Mouse (Mus musculus) spleen, postnatal 4 days (tissue): Measurements from ENCODE around the gene Akr1b3.
"Not testable (repeated sequence)": the region's sequence is repeated elsewhere in the genome, so short reads cannot be mapped to it uniquely, and the experiment has no call there.

Experiments
- DNase-seq, 2 experiments: peaks; one replicate each; pipeline ENCODE4 v3.0.0; 2022; ENCODE audit warnings: low spot score in 2 of 2

The Akr1b3 gene

GRCm38 (mm10) chr6:34316854-34317771 is at the start of gene Akr1b3:
Gene Akr1b3 (minus strand): TSS chr6:34317478.
- DNase-seq, result peak; percentile 77 to 85

DNA sequence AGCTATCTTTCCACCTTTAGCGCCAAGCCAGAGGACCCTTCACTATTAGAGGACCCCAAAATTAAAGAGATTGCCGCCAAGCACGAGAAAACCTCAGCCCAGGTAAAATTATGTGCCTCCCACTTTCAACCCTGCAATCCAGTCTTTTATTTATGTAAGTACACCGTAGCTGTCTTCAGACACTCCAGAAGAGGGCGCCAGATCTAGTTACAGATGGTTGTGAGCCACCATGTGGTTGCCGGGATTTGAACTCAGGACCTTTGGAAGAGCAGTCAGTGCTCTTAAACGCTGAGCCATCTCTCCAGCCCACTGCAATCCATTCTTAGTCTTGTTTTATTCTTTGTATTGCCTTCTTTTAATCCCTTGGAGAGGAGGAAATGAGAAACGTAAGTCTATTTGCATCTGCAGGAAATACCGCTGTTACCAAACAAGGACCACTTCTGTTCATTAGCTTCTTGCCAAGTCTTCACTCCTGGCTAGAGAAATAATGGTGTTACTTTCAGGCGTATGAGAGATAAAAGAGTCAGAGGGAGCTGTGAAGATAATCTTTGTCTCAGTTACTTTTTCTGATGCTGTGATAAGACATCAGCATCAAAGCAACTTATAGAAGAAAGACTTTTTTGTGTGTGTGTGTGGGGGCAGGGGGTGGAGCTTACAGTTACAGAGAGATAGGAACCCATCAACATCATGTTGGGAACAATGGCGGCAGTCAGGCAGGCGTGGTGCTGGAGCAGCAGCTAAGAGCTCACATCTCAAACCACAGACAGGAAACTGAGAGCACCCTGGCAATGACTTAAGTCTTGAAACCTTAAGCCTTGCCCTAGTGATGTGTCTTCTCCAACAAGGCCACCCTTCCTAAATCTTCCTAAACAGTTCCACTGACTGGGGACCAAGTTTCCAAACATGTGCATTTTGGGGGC is 47.2 kb upstream of the Akr1b3 start:
- no peak for DNase-seq

- no peak for DNase-seq
Measured at GRCm38 (mm10) chr6:34355841-34356240, 38.6 kb upstream of the Akr1b3 start.

- DNase-seq, result no peak
Measured at GRCm38 (mm10) chr6:34355349-34355747, 38.1 kb upstream of the Akr1b3 start.

DNA sequence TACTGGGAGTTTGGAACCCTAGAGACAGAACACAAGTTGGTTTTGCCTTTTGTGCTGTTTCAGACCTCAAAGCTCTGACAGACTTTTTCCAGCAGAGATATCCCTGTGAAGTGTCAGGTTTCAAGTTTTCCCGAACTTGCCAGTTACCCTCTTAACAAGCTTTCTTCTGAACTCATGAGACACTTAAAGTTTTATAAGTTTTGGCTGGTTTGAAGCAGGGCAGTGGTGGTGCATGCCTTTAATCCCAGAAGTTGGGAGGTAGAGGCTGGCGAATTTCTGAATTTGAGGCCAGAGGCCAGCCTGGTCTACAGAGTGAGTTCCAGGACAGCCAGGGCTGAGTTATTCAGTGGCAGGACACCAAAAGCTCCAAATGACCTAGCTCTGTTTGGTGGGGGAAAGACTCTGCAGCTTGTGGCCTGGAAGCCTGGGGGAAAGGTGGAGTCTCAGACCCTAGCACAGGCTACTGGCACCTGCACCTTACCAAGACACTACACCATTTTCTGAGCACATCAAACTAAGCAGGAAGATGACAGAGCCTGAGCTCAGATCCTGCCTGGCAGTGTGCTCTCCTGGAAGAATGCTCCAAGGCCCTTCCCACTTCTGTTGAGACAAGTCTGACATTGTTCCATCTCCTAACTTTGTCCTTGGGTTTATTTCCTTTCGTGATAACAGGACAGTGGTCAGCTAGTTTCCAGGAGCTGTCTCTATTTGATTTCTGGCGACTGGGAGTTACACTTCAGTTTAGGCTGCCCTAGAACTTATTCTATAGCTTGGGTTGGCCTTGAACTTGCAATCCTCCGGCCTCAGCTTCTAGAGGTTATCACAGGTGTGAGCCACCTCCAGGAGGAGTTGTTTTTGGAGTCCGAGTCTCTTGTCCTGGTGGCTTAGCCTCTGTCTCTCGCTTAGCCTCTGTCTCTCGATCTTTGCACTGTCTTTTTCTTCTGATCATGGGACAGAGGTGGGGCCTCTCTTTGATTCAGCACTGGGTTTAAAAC is 37.4 kb upstream of the Akr1b3 start:
- DNase-seq, result no peak

- DNase-seq, result no peak
Measured at GRCm38 (mm10) chr6:34353658-34354353, 36.5 kb upstream of the Akr1b3 start, which contains the start of gene Akr1b8. Gene Akr1b8 (plus strand): TSS chr6:34354119.

- no peak for DNase-seq
Measured at GRCm38 (mm10) chr6:34352401-34352800, 35.1 kb upstream of the Akr1b3 start.

- not testable (repeated sequence) for DNase-seq
Measured at GRCm38 (mm10) chr6:34351481-34351880, 34.2 kb upstream of the Akr1b3 start.

DNA sequence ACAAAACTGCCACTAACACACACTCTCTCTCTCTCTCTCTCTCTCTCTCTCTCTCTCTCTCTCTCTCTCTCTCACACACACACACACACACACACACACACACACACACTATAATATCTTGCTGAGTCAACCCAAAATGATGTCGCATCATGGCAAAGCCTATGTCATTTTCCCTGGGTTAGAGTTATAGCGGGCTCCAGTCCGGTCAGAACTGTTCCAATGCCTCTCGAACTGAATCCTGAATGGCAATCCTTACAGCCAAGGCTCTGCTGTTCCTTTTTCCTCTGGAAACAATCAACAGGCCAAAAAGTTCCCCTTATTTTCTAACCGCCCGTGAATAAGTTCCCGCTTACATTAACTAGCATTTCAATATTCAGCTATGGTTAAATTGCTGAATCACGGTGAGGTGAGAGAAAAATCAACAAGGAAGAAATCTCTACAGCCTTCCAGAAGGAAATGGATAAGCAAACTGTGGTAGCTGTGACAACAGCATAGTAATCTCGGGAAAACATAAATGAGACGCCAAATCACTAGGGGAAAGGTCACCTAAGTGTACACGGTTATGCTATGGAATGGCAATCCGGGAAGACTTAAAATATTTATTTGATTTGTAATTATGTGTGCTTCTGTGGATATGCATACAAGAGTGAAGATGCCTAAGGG is 32.9 kb upstream of the Akr1b3 start:
- no peak for DNase-seq

- DNase-seq, result peak; percentile 37 to 77
Measured at GRCm38 (mm10) chr6:34346096-34346898, 29.0 kb upstream of the Akr1b3 start.

DNA sequence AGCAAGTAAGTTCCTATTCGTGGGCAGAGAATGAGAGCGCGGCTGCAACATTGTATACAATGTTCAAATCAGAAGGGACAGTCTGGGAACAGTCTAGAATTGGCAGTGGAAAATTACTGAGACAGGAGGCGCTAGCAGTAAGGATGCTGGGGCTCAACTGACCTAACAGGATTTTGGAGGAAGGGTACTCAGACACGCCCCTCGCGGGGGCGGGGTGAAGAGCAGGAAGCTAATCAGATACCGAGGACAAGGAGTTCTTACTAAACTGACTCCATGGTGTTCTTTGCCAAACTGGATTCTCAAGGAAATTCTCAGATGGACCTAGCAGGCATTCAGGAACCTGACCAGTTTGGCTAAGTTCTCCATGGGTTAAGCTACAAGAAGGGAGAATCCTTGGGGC is 27.7 kb upstream of the Akr1b3 start:
- no peak for DNase-seq

DNA sequence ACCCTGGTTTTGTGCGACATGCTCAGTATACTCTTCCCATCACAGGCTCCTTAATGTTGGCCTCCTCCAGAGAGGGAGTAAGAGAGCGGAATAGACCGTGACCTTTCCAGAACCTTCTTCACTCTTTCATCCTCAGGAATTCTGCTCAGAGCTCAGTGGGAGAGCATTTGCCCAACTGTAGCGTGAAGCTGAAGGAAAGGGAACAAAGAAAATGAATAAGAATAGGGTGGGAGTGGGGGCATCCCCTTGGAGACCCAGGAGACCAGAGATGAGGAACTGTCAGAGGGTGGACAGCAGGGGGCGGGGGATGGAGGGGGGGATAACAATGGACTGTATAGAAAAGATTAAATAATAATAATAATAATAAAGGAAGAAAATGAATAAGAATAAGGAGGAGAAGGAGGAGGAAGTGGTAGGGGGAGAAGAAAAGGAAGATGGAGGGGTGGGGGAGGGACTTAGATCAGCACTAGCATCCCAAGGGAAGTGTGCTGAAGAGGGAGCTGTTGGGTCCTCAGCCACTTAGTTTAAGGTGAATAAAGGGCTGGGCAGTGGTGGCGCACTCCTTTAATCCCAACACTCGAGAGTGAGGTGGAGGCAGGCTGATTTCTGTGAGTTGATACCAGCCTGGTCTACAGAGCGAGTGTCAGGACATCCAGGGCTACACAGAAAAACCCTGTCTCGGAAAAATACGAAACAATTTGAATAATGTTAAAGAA is 27.0 kb upstream of the Akr1b3 start:
- no peak for DNase-seq

DNA sequence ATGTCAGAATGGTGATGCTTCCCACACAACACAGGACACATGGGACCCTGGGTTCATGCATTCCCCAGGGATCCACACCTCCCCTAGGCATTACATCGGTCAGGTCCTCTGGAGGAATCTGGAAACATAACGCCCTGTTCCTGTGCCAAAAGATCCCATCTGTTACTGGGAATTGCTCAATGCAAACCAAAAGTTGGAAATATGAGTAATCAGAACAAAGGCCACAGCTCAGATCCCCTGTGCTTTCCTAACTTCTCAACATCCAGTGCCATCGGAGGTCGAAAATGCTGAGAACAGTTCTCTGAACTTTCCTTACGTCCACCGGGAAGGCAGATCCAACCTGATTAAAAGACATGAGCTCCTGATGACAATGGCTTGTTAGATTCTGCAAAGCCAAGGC is 26.1 kb upstream of the Akr1b3 start:
- no peak for DNase-seq

- DNase-seq, result no peak
Measured at GRCm38 (mm10) chr6:34342476-34342875, 25.2 kb upstream of the Akr1b3 start.

DNA sequence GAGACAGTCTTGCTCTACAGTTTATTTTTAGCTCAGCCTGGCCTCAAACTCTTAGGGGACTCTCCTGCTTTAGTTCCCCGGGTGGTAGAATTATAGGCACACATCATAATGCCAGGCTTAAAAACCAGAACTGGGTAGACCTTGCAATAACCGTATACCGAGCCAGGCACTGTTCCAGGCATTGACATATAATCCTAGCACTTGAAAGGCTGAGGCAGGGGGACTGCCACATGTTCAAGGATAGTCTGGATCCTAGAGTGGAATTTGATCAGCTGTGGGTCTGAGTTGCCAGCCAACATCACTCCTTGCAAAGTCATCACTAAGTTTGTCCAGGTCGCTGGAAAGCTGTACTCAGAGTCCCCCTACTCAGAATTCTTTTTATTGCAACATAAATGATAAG is 24.7 kb upstream of the Akr1b3 start:
- no peak for DNase-seq

GRCm38 (mm10) chr6:34337799-34338198 is 20.5 kb upstream of the Akr1b3 start:
- no peak for DNase-seq

- DNase-seq, result no peak
Measured at GRCm38 (mm10) chr6:34334673-34335072, 17.4 kb upstream of the Akr1b3 start.

GRCm38 (mm10) chr6:34331804-34332203 is 14.5 kb upstream of the Akr1b3 start:
- DNase-seq, result not testable (repeated sequence)
